Mouse (Mus musculus): ENCODE results near the gene Gm14548.
"Not testable (repeated sequence)": the region's sequence is repeated elsewhere in the genome, so short reads cannot be mapped to it uniquely, and the experiment has no call there.

GRCm38 (mm10) chr7:3875032-3875431 lies 22.9 kb downstream of the Gm14548 start:
- TF ChIP-seq CTCF, EP300 (IDR thresholded peaks at IDR 0.05; ENCODE audit: low read depth): not testable (repeated sequence)

Measured in heart, postnatal 0 days (tissue).